Mouse (Mus musculus) retina, adult 2 months (tissue): Measurements from ENCODE around the gene C87499.
A peak's percentile ranks its signal among the peaks of the same experiment; 100 is the strongest.

Experiments
- DNase-seq: peaks from one replicate; pipeline ENCODE4 v3.0.0-alpha.2; 2012; ENCODE audit warnings: low read depth, low spot score

The C87499 gene

DNA sequence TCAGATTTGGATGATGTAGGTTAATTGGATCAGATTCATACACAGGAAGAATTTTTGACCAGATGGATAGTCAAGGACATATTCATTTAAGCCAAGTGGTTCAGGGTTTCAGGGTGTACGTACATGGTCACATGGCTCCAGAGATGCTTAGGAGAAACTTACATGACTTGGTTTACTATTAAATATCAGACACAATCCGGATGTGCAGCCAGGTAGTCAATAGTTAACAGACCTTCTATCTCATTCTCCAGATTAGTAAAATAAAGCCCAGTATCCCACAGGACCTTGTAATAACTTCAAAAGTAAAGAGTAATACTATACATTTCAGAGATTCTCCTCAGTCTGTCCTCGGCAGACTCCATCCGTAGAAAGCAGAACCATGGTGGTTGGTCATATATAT lies at the start of gene C87499:
Gene C87499, minus strand, starts transcription at position 101 of the 400 bp plus-strand sequence.
- DNase-seq, result no peak

DNA sequence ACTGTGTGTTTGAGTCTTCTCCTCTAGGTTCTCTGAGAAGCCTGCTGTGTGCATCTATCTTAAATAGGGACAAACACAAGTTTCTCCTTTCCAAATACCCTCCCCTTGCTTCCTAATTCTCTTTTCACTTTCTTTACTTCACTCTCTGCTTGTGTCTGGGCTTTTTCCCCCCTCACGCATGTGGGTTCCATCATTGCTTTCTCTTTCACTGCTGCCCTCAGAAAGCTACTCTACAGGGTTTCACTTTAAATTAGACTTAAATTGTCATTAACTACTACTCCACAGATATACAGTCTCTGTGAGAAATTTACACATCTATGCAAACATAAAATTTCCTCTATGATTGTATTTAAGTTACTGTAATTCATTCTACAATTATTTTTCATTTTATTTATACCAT lies 49.6 kb upstream of the C87499 start, which contains the start of gene Ifna2:
Gene Ifna2, minus strand, starts transcription at position 101 of the 400 bp plus-strand sequence.
- DNase-seq, result no peak

DNA sequence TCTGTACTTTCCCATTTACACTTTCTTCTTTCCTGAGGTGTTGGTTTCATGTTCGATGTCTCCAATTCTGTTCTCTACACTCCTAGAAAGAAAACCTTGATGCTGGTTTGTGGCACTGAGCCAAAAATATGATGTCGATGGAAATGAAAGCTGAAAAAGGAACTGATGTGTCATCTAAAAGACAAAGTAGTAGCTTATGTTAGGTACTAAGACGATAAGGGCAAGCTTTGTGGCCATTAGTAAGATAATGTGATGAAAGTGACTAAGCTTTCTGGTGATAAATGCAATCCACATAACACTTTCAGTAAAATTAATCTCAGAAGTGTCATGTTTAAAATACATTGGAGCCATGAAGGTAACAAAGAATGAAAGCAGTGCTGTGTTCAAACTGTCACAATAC lies 47.1 kb upstream of the C87499 start:
- no peak for DNase-seq

DNA sequence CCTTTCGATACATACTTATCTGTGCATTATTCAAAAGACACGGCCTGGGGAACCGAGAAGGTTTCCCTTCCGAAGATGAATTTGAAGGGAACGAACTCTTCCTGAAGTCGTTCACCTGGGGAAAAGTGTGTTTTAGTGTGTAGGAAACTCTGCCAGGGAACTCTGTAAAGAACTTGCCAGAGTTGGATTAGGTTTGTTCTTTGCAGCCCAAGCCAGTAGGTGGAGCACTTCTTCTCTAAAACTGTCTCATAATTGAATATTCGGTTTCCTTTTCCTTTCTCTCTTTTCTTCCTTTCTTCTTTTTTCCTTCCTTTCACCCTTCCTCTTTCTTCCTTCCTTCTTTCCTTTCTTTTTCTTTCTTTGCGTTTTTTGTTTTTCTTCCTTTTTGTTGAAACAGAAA lies 46.2 kb upstream of the C87499 start:
- DNase-seq, result no peak

DNA sequence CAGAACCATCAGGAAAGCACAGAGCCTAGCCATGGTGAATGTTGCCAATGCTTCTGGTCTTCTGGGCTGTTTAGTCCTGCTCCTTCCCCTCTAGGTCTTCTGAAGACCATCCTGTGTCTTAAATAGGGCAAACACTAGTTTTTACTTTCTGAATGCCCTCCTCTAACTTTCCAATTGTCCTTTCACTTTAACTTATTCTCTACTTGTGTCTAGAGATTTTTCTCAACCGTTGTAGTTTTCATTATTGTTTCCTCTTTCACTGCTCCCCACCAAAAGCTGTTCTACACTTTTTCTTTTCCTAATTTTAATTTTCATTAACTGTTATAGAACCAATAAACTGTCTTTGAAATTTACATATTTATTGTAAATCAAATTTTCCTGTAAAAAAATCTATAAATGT lies 42.6 kb upstream of the C87499 start, which contains the start of gene Ifna16:
Gene Ifna16, minus strand, starts transcription at position 101 of the 400 bp plus-strand sequence.
- DNase-seq, result no peak

DNA sequence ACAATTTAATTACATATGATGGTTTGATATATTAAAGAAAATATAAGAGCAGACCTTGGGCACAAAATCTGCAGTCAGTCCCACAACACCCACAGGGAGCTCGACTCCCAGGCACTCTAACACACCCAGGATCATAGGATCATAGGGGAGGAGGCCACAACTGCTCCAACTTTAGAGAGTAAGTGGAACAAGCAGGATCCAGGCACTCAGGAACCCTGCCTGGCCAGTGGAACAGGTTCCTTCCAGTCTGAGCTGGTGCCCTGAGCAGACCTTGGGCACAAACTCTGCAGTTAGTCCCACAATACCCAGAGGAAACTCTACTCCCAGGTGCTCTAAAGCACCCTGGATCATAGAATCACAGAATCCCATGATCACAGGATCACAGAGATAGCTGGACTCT lies 21.2 kb upstream of the C87499 start:
- DNase-seq, result no peak

DNA sequence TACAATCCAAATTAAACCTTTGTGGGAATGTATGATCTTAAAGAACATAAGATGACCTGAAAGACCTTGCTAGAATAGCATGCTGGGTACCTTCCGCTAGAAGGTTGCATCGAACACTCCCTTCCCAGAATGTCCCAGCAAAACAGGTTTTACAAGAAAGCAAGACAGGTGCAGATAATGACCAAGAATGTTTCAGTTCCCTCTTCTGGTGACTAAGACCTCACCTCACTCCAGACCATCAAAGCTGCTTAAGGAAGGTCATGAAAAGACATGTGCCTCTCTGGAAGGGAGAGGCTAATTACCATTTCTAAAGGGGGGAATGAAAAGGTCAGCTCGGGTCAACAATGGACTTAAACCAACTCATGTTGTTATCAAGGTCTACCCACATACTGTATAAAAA lies 19.4 kb upstream of the C87499 start:
- DNase-seq, result no peak

DNA sequence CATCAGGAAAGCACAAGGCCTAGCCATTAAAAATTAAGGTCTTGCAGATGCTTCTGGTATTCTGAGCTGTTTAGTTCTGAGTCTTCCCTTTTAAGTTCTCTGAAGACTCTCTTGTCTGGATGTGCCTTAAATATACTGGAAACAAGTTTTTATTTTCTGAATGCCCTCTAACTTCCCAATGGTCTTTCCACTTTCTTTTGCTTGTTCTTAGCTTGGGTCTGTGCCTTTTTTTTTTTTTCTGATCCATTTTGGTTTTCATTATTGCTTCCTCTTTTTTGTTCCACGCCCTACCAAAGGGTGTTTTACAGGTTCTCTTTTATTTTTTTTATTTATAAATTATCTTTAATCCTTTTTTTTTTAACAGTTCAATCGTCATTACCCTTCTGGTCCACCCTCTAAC lies 10.1 kb upstream of the C87499 start, which contains the start of gene Ifna13:
Gene Ifna13, minus strand, starts transcription at position 101 of the 400 bp plus-strand sequence.
- no peak for DNase-seq

DNA sequence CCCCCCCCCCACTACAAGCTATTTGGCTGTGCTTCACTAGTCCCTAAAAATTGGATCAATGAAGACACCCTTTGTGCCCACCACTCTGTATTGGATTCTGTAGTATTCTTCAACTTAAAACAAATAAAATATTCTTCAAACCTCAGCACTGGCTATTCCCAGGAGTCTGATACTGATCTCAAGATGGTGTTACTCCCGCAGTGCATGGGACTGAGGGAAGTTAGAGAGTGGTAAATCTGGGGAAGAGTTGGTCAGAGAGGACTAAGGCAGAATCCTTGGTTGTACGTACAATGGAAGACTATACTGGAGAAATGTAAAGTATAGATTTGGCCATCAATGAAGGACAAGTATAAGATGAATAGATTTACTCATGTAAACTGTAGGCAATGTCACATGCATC lies 8.3 kb upstream of the C87499 start:
- no peak for DNase-seq

DNA sequence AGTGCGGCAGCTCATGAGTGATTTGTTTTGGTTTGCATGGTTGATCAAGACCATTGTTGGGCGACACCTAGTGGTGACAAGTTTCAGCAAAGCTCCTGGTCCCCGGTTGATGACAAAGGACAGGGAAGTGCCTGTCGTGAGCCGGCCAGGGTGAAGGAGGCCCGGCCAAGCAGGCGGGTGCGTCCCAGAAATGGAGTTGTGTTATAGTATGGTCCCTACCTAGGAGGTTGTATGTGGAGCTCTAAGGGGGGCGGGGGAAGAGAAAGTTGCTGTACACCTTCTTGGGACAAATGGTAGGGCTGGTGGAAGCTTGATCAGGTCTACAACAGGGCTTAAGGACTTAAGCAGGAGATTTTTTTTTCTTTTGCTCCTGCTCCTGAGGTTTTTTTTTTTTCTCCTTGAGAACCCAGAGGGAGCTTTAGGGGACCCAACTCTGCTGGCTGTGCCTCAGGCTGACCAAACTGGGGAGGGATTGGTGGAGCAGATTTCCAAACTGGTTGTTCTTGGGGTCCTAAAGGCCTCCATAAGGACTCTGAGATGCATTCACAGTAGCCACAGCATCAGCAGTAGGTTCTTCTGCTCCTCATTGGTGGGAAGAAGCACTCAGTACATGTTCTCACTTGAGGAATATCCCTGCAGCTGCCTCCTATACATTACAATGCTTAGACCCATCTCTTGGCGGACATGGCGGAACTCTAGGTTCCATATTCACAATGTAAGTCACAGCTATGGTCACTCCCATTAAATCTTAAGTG lies 7.0 kb upstream of the C87499 start:
- peak; percentile 94 for DNase-seq

DNA sequence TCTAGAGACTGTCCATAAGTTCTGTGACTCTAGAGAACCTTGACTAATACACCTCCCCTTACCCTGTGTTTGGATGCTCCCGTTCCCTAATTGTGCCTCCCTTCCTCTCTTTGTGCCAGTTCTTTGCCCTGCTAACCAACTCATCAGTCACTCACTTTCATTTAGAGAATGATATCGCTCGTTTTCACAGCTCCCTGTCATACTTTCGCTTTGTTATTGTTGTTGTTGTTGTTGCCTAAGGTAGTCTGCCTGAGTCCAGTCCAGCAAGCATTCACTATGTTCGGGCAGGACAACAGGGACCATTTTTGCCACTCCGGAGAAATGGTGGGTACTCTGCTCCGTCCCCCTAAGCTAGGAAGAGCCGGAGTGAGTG lies 6.5 kb upstream of the C87499 start:
- DNase-seq, result no peak

DNA sequence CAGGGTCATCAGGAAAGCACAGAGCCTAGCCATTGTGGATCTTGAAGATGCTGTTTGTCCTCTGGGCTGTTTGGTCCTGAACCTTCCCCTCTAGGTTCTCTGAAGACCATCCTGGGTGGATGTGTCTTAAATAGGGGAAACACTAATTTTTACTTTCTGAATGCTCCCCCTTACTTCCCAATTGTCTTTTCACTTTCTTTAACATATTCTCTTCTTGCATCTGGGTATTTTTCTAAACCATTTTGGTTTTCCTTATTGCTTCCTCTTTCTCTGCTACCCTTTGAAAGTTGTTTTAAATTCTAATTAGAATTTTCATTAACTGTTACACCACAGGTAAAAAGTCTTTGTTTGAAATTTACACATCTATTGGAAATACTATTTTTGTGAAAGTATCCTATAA lies 30.9 kb downstream of the C87499 start, which contains the start of gene Ifna12:
Gene Ifna12, minus strand, starts transcription at position 101 of the 400 bp plus-strand sequence.
- no peak for DNase-seq

DNA sequence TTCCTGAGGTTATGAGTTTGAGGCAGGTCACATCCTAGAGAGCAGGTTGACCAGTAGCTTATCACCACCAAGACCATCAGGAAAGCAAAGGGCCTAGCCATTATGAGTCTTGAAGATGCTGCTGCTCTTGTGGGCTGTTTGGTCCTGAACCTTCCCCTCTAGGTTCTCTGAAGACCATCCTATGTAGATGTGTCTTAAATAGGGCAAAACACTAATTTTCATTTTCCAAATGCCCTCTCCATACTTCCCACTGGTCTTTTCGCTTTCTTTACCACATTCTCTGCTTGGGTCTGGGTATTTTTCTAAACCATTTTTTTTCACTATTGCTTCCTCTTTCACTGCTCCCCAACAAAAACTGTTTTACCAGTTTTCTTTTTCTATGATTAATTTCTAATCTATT lies 41.9 kb downstream of the C87499 start, which contains the start of gene Ifna9:
Gene Ifna9, minus strand, starts transcription at position 101 of the 400 bp plus-strand sequence.
- no peak for DNase-seq
